Mouse (Mus musculus): ENCODE measurements at regions not wholly inside any gene's neighbourhood (a gene's known extent, or its start where the extent isn't known, plus 50 kb on each side); places are given as distances from the start of the nearest gene placed in this dataset.

- TF ChIP-seq CTCF (IDR thresholded peaks at IDR 0.05; ENCODE audit: insufficient read depth, low read length) (no peak), POLR2A (IDR thresholded peaks at IDR 0.05; ENCODE audit: borderline replicate concordance, extremely low read depth, low read depth, low read length) (no peak)
Observed at GRCm38 (mm10) chr19:22010239-22010638, 128.6 kb upstream of the Trpm3 start.
